Mouse (Mus musculus) megakaryocyte, adult 5-6 weeks (primary cell): Measurements from ENCODE around the gene Gm10477. TPM values are rescaled to one million over a fixed set of nuclear protein-coding genes. Genes with fewer than 3 reads are reported as not detected.
A peak's percentile ranks its signal among the peaks of the same experiment; 100 is the strongest.
"Not testable (repeated sequence)": the region's sequence is repeated elsewhere in the genome, so short reads cannot be mapped to it uniquely, and the experiment has no call there.

ENCODE experiments used
- ATAC-seq: 2 replicates; pipeline ENCODE4 v1.8.0; 2016; ENCODE audit warnings: mild to moderate bottlenecking, inconsistent platforms; ENCODE audit not compliant: poor library complexity, severe bottlenecking
- total RNA-seq, 2 experiments: library from RNA; stranded (forward) in 1 of 2; stranded (reverse) in 1 of 2; fragments of 153-499, 151-499 nt in 1 of 2; fragments of 221-1000, 200-1000 nt in 1 of 2; gene quantifications; 2 replicates each; pipeline versions ENCODE4 v1.2.3 to v1.2.4; 2015 to 2017

Gene Gm10477
- not detected in 2 replicates for total RNA-seq (2015)
- not detected in 2 replicates for total RNA-seq (2017)

GRCm38 (mm10) chrX:56524442-56524841, at the start of gene Gm10477:
TSS of gene Gm10477 (plus strand) at chrX:56524742.
- not testable (repeated sequence) for ATAC-seq

GRCm38 (mm10) chrX:56477553-56477952, 47.0 kb upstream of the Gm10477 start:
- ATAC-seq = peak; percentile 67

GRCm38 (mm10) chrX:56481906-56482305, 42.6 kb upstream of the Gm10477 start:
- peak; percentile 95 for ATAC-seq

- ATAC-seq = peak; percentile 63; the same call in 1 of the 2 replicates
These were observed 34.8 kb upstream of the Gm10477 start for GRCm38 (mm10) chrX:56489758-56490157.

- ATAC-seq = no peak
These were observed 27.3 kb upstream of the Gm10477 start for GRCm38 (mm10) chrX:56497241-56497640.

- peak; percentile 66 for ATAC-seq
These were observed 6.7 kb downstream of the Gm10477 start for GRCm38 (mm10) chrX:56531266-56531665.

- no peak for ATAC-seq
These were observed 12.6 kb downstream of the Gm10477 start for GRCm38 (mm10) chrX:56537162-56537561.

GRCm38 (mm10) chrX:56549506-56549905, 25.0 kb downstream of the Gm10477 start, which contains the start of gene Gm648:
TSS of gene Gm648 (minus strand) at chrX:56549606.
- ATAC-seq = no peak

GRCm38 (mm10) chrX:56553584-56553983, 29.0 kb downstream of the Gm10477 start:
- ATAC-seq = no peak

GRCm38 (mm10) chrX:56572465-56572864, 47.9 kb downstream of the Gm10477 start:
- peak; percentile 56; the same call in 1 of the 2 replicates for ATAC-seq

Other genes with a start within 250 kb of the Gm10477 start
- 0.45 and 0.89 TPM in 2 replicates for gene Zfp449, start 178.3 kb upstream of the Gm10477 start, total RNA-seq (2015)
- gene Zfp449, start 178.3 kb upstream of the Gm10477 start, total RNA-seq (2017) = 1.1 and 1.2 TPM in 2 replicates
- gene Smim10l2a, start 150.2 kb upstream of the Gm10477 start, total RNA-seq (2015) = not detected in 2 replicates
- 0.29 TPM in 1 of 2 replicates, not detected in the other for gene Smim10l2a, start 150.2 kb upstream of the Gm10477 start, total RNA-seq (2017)
- not detected in 2 replicates for gene Gm2174, start 76.8 kb upstream of the Gm10477 start, total RNA-seq (2015)
- gene Gm2174, start 76.8 kb upstream of the Gm10477 start, total RNA-seq (2017) = 42.8 and 90.9 TPM in 2 replicates
- gene Ints6l, start 69.9 kb upstream of the Gm10477 start, total RNA-seq (2015) = 155 and 175 TPM in 2 replicates
- gene Ints6l, start 69.9 kb upstream of the Gm10477 start, total RNA-seq (2017) = 106 and 114 TPM in 2 replicates
- 0.36 TPM in 1 of 2 replicates, not detected in the other for gene Gm648, start 24.9 kb downstream of the Gm10477 start, total RNA-seq (2015)
- gene Gm648, start 24.9 kb downstream of the Gm10477 start, total RNA-seq (2017) = not detected in 2 replicates
- 17.4 and 18.5 TPM in 2 replicates for gene Mmgt1, start 73.3 kb downstream of the Gm10477 start, total RNA-seq (2015)
- 13.3 and 15.5 TPM in 2 replicates for gene Mmgt1, start 73.3 kb downstream of the Gm10477 start, total RNA-seq (2017)
- gene Slc9a6, start 85.0 kb downstream of the Gm10477 start, total RNA-seq (2015) = 12.5 and 20.3 TPM in 2 replicates
- gene Slc9a6, start 85.0 kb downstream of the Gm10477 start, total RNA-seq (2017) = 12.6 and 20.2 TPM in 2 replicates
- 0.21 TPM in 1 of 2 replicates, not detected in the other for gene Fhl1, start 207.0 kb downstream of the Gm10477 start, total RNA-seq (2015)
- gene Fhl1, start 207.0 kb downstream of the Gm10477 start, total RNA-seq (2017) = 1.4 TPM in 1 of 2 replicates, not detected in the other